Mouse (Mus musculus): ENCODE data around the gene Igsf9.

DNA sequence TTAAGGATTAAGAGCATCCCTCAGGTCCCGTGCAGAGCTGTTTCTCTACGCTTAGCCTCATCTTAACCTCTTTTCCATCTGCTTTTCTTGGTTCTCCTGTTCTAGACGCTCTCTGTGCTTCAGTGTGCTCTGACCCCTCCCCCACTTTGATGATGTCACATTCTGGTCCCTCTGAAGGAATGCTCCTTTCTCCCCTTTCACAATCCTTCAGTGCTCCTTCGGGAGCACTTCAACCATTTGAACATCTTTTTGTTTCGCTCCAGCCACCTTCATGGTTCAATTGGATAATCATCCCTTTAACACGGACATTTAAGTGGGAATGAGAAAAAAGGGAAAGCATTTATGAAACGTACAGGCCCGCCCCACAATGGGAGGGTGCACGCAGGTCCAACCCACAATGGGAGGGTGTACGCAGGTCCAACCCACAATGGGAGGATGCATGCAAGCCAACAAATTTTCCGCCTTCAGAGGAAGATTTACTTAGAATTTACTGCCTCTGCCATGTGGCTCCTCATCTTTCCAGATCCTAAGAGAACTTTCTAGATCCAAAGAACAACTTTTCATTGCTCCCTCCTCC lies 13.2 kb upstream of the Igsf9 start:
- TF ChIP-seq CTCF (conservative IDR thresholded peaks at IDR 0.05; ENCODE audit: low read length) (no peak), NANOG (IDR thresholded peaks at IDR 0.05; ENCODE audit: borderline replicate concordance, low read length) (no peak)
